Mouse (Mus musculus): ENCODE measurements around the gene Cenps. TPM values are rescaled to one million over a fixed set of nuclear protein-coding genes. Genes with fewer than 3 reads are reported as not detected.
A peak's percentile ranks its signal among the peaks of the same experiment; 100 is the strongest.
"Not testable (repeated sequence)": the region's sequence is repeated elsewhere in the genome, so short reads cannot be mapped to it uniquely, and the experiment has no call there.

Cenps gene
- polyA plus RNA-seq, 1 experiment from 2014 or later, result 24.5 TPM

DNA sequence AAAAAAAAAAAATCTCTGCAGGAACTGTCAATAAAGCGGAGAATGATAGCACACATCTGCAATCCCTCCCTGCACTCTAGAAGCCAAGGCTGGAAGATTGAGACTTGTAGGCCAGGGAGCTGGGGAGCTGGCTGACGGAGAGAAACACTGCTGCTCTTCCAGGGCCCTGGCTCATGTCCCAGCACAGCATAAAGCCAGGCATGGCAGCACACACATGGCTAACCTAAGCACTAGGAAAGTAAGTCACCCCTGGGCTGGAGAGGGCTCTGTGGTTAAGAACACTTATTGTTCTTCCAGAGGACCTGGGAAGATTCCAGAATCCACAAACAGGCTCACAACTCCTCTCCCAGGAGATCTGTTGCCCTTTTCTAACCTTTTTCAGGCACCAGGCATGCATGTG is 35.2 kb upstream of the Cenps start:
- 0 out of 2 replicates have a peak overlapping the region, but pooled peaks have one; percentile 5 for H3K9ac ChIP-seq (ENCODE audit: low read length)
- no peaks in the 10 kb centered on the region for H3K27me3 ChIP-seq (ENCODE audit: control insufficient read depth, insufficient read depth, low read length)
- no peaks in the 10 kb centered on the region for H3K36me3 ChIP-seq (ENCODE audit: control insufficient read depth, insufficient read depth, low read length)
- WGBS, result 53% methylated on average over 2 of the region's 2 CpGs
- no peak overlapping the region for H3K4me2 ChIP-seq (ENCODE audit: low read depth, low read length)
- no peak for ATAC-seq (ENCODE audit: insufficient read depth, low FRiP score)
- peaks cover 8% of the 10 kb centered on the region for H3K4me1 ChIP-seq (ENCODE audit: control insufficient read depth, insufficient read depth, low read length)
- H3K9me3 ChIP-seq (replicated peaks; ENCODE audit: control insufficient read depth, low read length), result no peaks in the 10 kb centered on the region
- peak overlapping the region; percentile 79 for H3K27ac ChIP-seq (ENCODE audit: low read length)
- no peak overlapping the region for H3K4me3 ChIP-seq (replicated peaks; ENCODE audit: low read length)

DNA sequence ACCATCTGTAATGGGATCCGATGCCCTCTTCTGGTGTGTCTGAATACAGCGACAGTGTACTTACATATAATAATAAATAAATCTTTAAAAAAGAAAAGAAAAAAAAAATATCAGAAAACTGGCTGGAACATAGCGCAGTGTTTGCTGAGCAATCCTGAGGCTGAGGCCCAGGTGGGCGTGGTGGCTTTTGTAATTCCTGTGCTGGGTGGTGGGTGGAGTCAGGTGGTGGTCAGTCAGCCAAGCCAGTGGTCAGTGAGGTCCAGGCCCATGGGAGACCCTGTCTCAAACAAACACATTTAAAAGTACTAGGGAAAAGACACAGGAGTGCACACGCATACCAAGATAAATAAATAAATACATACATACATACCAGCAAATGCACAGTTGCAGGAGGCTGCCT is 34.7 kb upstream of the Cenps start:
- WGBS, result 74% methylated on average over 5 of the region's 5 CpGs
- H3K4me1 ChIP-seq (ENCODE audit: control insufficient read depth, insufficient read depth, low read length), result peaks cover 8% of the 10 kb centered on the region
- H3K27ac ChIP-seq (ENCODE audit: low read length), result peak overlapping the region; percentile 92

DNA sequence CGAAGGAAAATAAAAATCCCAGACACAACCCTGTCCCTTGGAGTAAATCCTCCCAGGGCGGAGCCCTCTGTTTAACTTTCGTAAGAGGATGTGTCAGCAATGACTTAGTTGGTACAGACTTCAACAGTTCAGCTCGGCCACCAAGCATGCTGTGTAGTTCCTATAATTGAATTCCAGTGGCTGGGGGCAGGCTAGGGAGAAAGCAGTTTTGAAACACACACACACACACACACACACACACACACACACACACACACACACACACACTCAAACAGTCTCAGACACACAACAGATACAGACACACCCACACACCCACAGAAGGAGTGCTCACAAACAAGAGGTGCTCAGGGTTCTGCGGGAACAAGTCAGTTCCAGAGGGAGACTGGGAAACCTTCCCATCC is 34.2 kb upstream of the Cenps start:
- ATAC-seq (ENCODE audit: insufficient read depth, low FRiP score), result no peak

More for the DNA sequence above, 34.7 kb upstream of the Cenps start:
- no peaks in the 10 kb centered on the region for H3K36me3 ChIP-seq (ENCODE audit: control insufficient read depth, insufficient read depth, low read length)
- no peak for ATAC-seq (ENCODE audit: insufficient read depth, low FRiP score)
- no peaks in the 10 kb centered on the region for H3K27me3 ChIP-seq (ENCODE audit: control insufficient read depth, insufficient read depth, low read length)
- no peak overlapping the region for H3K4me3 ChIP-seq (replicated peaks; ENCODE audit: low read length)
- H3K9ac ChIP-seq (ENCODE audit: low read length), result peak overlapping the region; percentile 11; the same call in 1 of the 2 replicates
- no peak overlapping the region for H3K4me2 ChIP-seq (ENCODE audit: low read depth, low read length)
- no peaks in the 10 kb centered on the region for H3K9me3 ChIP-seq (replicated peaks; ENCODE audit: control insufficient read depth, low read length)

GRCm38 (mm10) chr4:149170394-149170931 is 33.0 kb upstream of the Cenps start:
- H3K4me2 ChIP-seq (ENCODE audit: low read depth, low read length), result 0 out of 2 replicates have a peak overlapping the region, but pooled peaks have one; percentile 27

More for the DNA sequence above, 34.2 kb upstream of the Cenps start:
- 42% methylated on average over 5 of the region's 5 CpGs for WGBS
- no peaks in the 10 kb centered on the region for H3K27me3 ChIP-seq (ENCODE audit: control insufficient read depth, insufficient read depth, low read length)
- H3K9me3 ChIP-seq (replicated peaks; ENCODE audit: control insufficient read depth, low read length), result no peaks in the 10 kb centered on the region
- H3K9ac ChIP-seq (ENCODE audit: low read length), result no peak overlapping the region
- no peaks in the 10 kb centered on the region for H3K36me3 ChIP-seq (ENCODE audit: control insufficient read depth, insufficient read depth, low read length)
- no peak overlapping the region for H3K4me3 ChIP-seq (replicated peaks; ENCODE audit: low read length)
- H3K4me2 ChIP-seq (ENCODE audit: low read depth, low read length), result no peak overlapping the region
- H3K4me1 ChIP-seq (ENCODE audit: control insufficient read depth, insufficient read depth, low read length), result peaks cover 8% of the 10 kb centered on the region
- H3K27ac ChIP-seq (ENCODE audit: low read length), result peak overlapping the region; percentile 92

GRCm38 (mm10) chr4:149169926-149170325 is 32.5 kb upstream of the Cenps start:
- not testable (repeated sequence) for H3K36me3 ChIP-seq (ENCODE audit: control insufficient read depth, insufficient read depth, low read length); H3K27me3 ChIP-seq (ENCODE audit: control insufficient read depth, insufficient read depth, low read length); H3K9me3 ChIP-seq (replicated peaks; ENCODE audit: control insufficient read depth, low read length); H3K4me3 ChIP-seq (replicated peaks; ENCODE audit: low read length); ATAC-seq (ENCODE audit: insufficient read depth, low FRiP score); H3K4me2 ChIP-seq (ENCODE audit: low read depth, low read length)
- WGBS, result 56% methylated on average over 7 of the region's 8 CpGs
- Histone ChIP-seq H3K9ac (ENCODE audit: low read length) (peak overlapping the region; percentile 23; the same call in 1 of the 2 replicates), H3K4me1 (ENCODE audit: control insufficient read depth, insufficient read depth, low read length) (peaks cover 16% of the 10 kb centered on the region), H3K27ac (ENCODE audit: low read length) (peak overlapping the region; percentile 92)

More at GRCm38 (mm10) chr4:149170394-149170931, 33.0 kb upstream of the Cenps start:
- H3K9ac ChIP-seq (ENCODE audit: low read length), result peak overlapping the region; percentile 23; the same call in 1 of the 2 replicates
- no peaks in the 10 kb centered on the region for H3K36me3 ChIP-seq (ENCODE audit: control insufficient read depth, insufficient read depth, low read length)
- H3K4me1 ChIP-seq (ENCODE audit: control insufficient read depth, insufficient read depth, low read length), result peaks cover 13% of the 10 kb centered on the region
- peak overlapping the region; percentile 92 for H3K27ac ChIP-seq (ENCODE audit: low read length)
- no peaks in the 10 kb centered on the region for H3K9me3 ChIP-seq (replicated peaks; ENCODE audit: control insufficient read depth, low read length)
- no peaks in the 10 kb centered on the region for H3K27me3 ChIP-seq (ENCODE audit: control insufficient read depth, insufficient read depth, low read length)
- peak; percentile 22; the same call in 1 of the 2 replicates for ATAC-seq (ENCODE audit: insufficient read depth, low FRiP score)
- WGBS, result 38% methylated on average over 7 of the region's 7 CpGs
- no peak overlapping the region for H3K4me3 ChIP-seq (replicated peaks; ENCODE audit: low read length)

DNA sequence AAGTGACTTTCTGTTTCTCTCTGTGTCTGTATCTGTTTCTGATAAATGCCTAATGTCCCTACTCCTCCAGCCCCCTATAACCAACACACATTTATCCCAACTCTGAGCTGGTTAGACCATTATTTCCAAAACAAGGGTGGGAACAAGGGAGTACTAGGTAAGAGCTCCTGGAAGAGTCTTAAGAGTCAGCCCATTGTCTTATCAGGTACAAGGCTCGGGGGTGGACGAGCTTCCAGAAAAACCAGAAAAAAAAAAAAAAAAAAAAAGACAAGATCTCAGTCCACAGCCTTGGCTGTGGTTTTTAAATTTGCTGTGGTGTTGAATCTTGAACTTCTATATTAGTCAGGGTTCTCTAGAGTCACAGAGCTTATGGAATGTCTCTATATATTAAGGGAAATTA is 30.6 kb upstream of the Cenps start:
- no peaks in the 10 kb centered on the region for H3K27me3 ChIP-seq (ENCODE audit: control insufficient read depth, insufficient read depth, low read length)
- 66% methylated on average over 2 of the region's 2 CpGs for WGBS
- H3K27ac ChIP-seq (ENCODE audit: low read length), result no peak overlapping the region
- no peak overlapping the region for H3K9ac ChIP-seq (ENCODE audit: low read length)
- no peak for ATAC-seq (ENCODE audit: insufficient read depth, low FRiP score)
- H3K36me3 ChIP-seq (ENCODE audit: control insufficient read depth, insufficient read depth, low read length), result no peaks in the 10 kb centered on the region
- H3K9me3 ChIP-seq (replicated peaks; ENCODE audit: control insufficient read depth, low read length), result no peaks in the 10 kb centered on the region
- H3K4me2 ChIP-seq (ENCODE audit: low read depth, low read length), result peak overlapping the region; percentile 90; the same call in 1 of the 2 replicates
- H3K4me3 ChIP-seq (replicated peaks; ENCODE audit: low read length), result peak overlapping the region; percentile 93; the same call in 1 of the 2 replicates
- peaks cover 16% of the 10 kb centered on the region for H3K4me1 ChIP-seq (ENCODE audit: control insufficient read depth, insufficient read depth, low read length)

DNA sequence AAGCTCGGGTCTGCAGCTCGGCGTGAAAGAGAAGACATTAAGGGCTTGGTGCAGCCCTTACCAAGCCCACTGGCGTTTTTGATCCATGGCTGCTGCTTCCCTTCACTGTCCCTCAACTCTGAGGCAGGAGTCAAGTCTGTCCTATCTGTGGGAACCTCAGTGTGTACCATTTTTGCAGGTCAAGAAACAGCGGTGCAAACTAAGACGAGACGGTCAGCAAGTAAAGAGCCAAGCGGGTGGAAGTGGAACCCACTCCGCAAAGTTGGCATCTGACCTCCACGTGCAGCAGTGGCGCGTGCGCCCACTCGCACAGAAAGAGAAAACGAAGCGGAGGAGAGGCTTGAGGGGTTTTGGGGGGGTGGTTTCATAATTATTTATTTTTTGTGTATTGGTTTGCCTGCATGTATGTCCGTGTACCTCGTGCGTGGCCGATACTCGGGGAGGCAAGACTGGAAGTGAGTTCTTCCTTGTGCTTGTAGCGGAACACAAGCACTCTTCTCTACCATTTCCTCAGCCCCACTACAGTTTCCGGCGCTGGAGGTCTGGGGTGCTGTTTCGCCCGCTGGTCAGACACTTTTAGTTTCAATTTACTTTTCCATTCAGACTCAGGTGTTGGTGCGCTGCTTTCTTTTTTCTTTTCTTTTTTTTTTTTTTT is 29.7 kb upstream of the Cenps start:
- no peaks in the 10 kb centered on the region for H3K36me3 ChIP-seq (ENCODE audit: control insufficient read depth, insufficient read depth, low read length)
- peak overlapping the region; percentile 90 for H3K4me2 ChIP-seq (ENCODE audit: low read depth, low read length)
- 1% methylated on average over 27 of the region's 27 CpGs for WGBS
- no peaks in the 10 kb centered on the region for H3K9me3 ChIP-seq (replicated peaks; ENCODE audit: control insufficient read depth, low read length)
- peaks cover 12% of the 10 kb centered on the region for H3K4me1 ChIP-seq (ENCODE audit: control insufficient read depth, insufficient read depth, low read length)
- H3K4me3 ChIP-seq (replicated peaks; ENCODE audit: low read length), result peak overlapping the region; percentile 93
- H3K27me3 ChIP-seq (ENCODE audit: control insufficient read depth, insufficient read depth, low read length), result no peaks in the 10 kb centered on the region
- H3K27ac ChIP-seq (ENCODE audit: low read length), result peak overlapping the region; percentile 89
- peak overlapping the region; percentile 76 for H3K9ac ChIP-seq (ENCODE audit: low read length)
- peak; percentile 18; the same call in 1 of the 2 replicates for ATAC-seq (ENCODE audit: insufficient read depth, low FRiP score)

- peak within 1 kb of the TSS; percentile 93 for H3K4me3 ChIP-seq (replicated peaks; ENCODE audit: low read length)
- peak within 1 kb of the TSS; percentile 94 for H3K27ac ChIP-seq (ENCODE audit: low read length)
- H3K27me3 ChIP-seq (ENCODE audit: control insufficient read depth, insufficient read depth, low read length), result no peaks in the 10 kb centered on the region
- peaks cover 9% of the 10 kb centered on the region; the same call in 1 of the 2 replicates for H3K4me1 ChIP-seq (ENCODE audit: control insufficient read depth, insufficient read depth, low read length)
- H3K4me2 ChIP-seq (ENCODE audit: low read depth, low read length), result peak within 1 kb of the TSS; percentile 90
- peak within 1 kb of the TSS; percentile 95 for H3K9ac ChIP-seq (ENCODE audit: low read length)
- H3K36me3 ChIP-seq (ENCODE audit: control insufficient read depth, insufficient read depth, low read length), result 0 out of 2 replicates have a peak, but pooled peaks cover 3% of the 10 kb centered on the region
- peak; percentile 97 for ATAC-seq (ENCODE audit: insufficient read depth, low FRiP score)
- under 1% methylated on average over 59 of the region's 59 CpGs for WGBS
- H3K9me3 ChIP-seq (replicated peaks; ENCODE audit: control insufficient read depth, low read length), result no peaks in the 10 kb centered on the region
Measured at GRCm38 (mm10) chr4:149166215-149166946, 29.0 kb upstream of the Cenps start, which contains the start of gene Pgd. Gene Pgd (minus strand): TSS chr4:149166771.
